Mouse (Mus musculus) intestine, embryonic 15.5 days (tissue): Measurements from ENCODE around the gene Crygb. TPM values are rescaled to one million over a fixed set of nuclear protein-coding genes. Genes with fewer than 3 reads are reported as not detected.

ENCODE experiments used
- ATAC-seq: fragments of 200-750 bp; cut with Nextera tagmentation; 2 replicates; pipeline ENCODE4 v1.8.0; 2017; ENCODE audit warnings: moderate TSS enrichment, moderate library complexity
- H3K27ac ChIP-seq: fragments of 300-500 bp; sonication (generic); 2 replicates; pipeline ENCODE4 v1.5.1; 2015; ENCODE audit warnings: mild to moderate bottlenecking, inconsistent platforms
- H3K27me3 ChIP-seq: fragments of 300-500 bp; sonication (generic); replicated peaks from 2 replicates; pipeline ENCODE4 v1.6.1; 2015; ENCODE audit warnings: inconsistent platforms
- H3K36me3 ChIP-seq: fragments of 300-500 bp; sonication (generic); 2 replicates; pipeline ENCODE4 v1.6.1; 2015; ENCODE audit warnings: inconsistent platforms
- H3K4me1 ChIP-seq: fragments of 300-500 bp; sonication (generic); replicated peaks from 2 replicates; pipeline ENCODE4 v1.6.1; 2015; ENCODE audit warnings: inconsistent platforms
- H3K4me2 ChIP-seq: fragments of 300-500 bp; sonication (generic); replicated peaks from 2 replicates; pipeline ENCODE4 v1.6.1; 2015; ENCODE audit warnings: mild to moderate bottlenecking, inconsistent platforms
- H3K4me3 ChIP-seq: fragments of 300-500 bp; sonication (generic); replicated peaks from 2 replicates; pipeline ENCODE4 v1.5.1; 2015; ENCODE audit warnings: inconsistent platforms
- H3K9ac ChIP-seq: fragments of 300-500 bp; sonication (generic); 2 replicates; pipeline ENCODE4 v1.6.1; 2015; ENCODE audit warnings: inconsistent platforms
- H3K9me3 ChIP-seq: fragments of 300-500 bp; sonication (generic); 2 replicates; pipeline ENCODE4 v1.6.1; 2016; ENCODE audit warnings: inconsistent platforms
- WGBS: fragments of 180-500 bp; shearing (Covaris S2); methylation state at CpG from one replicate; pipeline ENCODE4 v1.1.7; 2015; 5-methylcytosine and 5-hydroxymethylcytosine counted together
- polyA plus RNA-seq: library from polyadenylated mRNA; unstranded; fragments of >200 nt; fragmentation: Nextera tagmentation; extraction: Ambion mirVana; gene quantifications from 2 replicates; pipeline ENCODE4 v1.2.1, GENCODE M21; 2015

Gene Crygb
- polyA plus RNA-seq: not detected in 2 replicates

DNA sequence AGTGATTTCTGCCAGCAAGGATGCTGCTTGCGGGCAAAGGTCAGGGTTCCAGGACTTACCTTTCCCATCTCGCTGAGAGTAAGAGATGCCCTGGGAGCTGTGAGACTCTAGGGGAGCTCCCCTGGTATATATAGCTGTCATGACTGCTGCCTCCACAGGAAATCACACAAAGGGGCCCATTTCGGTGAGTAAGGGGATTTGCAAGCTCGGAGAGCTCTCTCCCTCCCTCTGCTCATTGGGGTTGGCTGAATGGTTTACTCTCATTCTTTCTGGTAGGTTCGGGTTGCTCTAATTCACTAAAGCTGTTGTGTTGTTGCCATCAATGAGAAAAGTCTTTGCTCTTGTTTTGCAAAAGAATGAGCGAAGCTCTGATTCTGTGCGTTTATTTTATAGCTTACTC lies at the start of gene Crygb:
Gene Crygb (minus strand): TSS at position 101 of the 400 bp plus-strand sequence.
- ATAC-seq: no peak
- 43% methylated on average over 7 of the region's 7 CpGs for WGBS
- H3K27me3 ChIP-seq: no peaks in the 10 kb centered on the region
- H3K9me3 ChIP-seq: no peaks in the 10 kb centered on the region
- no peaks in the 10 kb centered on the region for H3K4me1 ChIP-seq
- no peak within 1 kb of the TSS for H3K4me2 ChIP-seq
- H3K36me3 ChIP-seq: no peaks in the 10 kb centered on the region
- H3K27ac ChIP-seq: no peak within 1 kb of the TSS
- no peak within 1 kb of the TSS for H3K4me3 ChIP-seq
- H3K9ac ChIP-seq: no peak within 1 kb of the TSS

DNA sequence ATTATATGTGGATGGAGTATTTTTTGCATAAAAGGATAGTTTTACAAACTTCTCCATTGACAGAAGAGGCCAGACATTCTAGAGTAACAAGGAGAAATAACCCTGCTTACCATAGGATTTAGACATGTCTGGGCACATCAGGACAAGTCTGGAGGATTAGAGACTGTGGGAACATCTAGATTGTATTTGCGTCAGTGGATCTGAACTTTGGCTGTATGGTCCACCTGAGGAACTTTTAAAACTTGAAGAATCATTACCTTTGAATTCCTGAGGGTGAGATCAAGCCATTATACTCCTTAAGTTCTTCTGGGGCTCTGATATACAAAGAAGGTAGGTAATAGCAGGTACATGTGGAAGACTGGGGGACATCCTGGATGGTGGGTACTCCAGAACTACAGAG lies 49.6 kb upstream of the Crygb start:
- Histone ChIP-seq H3K4me3 (no peak overlapping the region), H3K27ac (no peak overlapping the region), H3K27me3 (no peaks in the 10 kb centered on the region), H3K4me2 (no peak overlapping the region), H3K9me3 (no peaks in the 10 kb centered on the region), H3K4me1 (no peaks in the 10 kb centered on the region), H3K36me3 (no peaks in the 10 kb centered on the region), H3K9ac (no peak overlapping the region)
- ATAC-seq: no peak
- WGBS: 97% methylated on average over 1 of the region's 1 CpGs

DNA sequence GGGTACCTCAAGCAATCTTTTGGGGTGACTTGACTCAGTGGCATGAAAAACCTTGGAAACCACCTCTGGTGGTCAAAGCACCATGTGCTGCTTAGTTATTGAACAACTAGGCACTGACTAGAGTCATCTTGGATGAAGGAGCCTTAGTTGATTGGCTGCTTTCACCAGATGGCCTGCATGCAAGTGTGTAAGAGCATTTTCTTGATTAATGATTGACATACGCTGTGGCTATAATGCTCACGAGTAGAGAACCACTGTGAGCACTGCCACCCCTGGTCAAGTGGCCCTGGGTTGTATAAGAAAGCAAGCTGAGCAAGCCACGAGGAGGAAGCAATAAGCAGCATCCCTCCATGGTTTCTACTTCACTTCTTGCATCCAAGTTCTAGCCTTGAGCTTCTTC lies 48.1 kb upstream of the Crygb start:
- no peak overlapping the region for H3K9ac ChIP-seq
- peak; percentile 91 for ATAC-seq
- H3K4me1 ChIP-seq: no peaks in the 10 kb centered on the region
- WGBS: 65% methylated on average over 3 of the region's 3 CpGs
- H3K9me3 ChIP-seq: no peaks in the 10 kb centered on the region
- H3K36me3 ChIP-seq: no peaks in the 10 kb centered on the region
- no peak overlapping the region for H3K4me2 ChIP-seq
- H3K27me3 ChIP-seq: no peaks in the 10 kb centered on the region
- 0 out of 2 replicates have a peak overlapping the region, but pooled peaks have one; percentile 51 for H3K27ac ChIP-seq
- no peak overlapping the region for H3K4me3 ChIP-seq

DNA sequence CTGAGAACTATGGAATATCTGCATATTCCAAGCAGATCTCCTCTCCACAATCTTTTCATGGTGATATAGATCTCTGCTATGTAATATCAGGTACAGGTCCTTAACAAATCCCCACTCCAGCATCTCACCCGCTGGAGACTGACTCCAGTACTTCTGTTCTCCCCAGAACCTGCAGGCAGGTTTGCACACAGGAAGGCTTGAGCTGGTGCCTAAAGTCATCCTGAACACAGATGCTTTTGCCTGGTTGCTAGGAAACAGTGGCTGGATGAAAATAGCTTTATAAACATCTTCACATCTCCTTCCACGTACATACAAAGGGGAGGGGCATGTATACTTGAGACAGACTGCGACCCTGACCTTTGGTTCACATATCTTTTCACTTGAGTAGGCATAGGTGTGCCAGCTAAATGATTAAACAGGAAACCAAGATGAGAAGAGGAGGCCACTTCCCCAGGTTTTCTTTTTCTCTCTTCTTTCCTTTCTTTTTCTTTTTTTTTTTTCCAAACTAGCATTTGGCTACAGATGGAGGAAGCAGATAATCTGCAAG lies 47.6 kb upstream of the Crygb start:
- Histone ChIP-seq H3K27me3 (no peaks in the 10 kb centered on the region), H3K27ac (0 out of 2 replicates have a peak overlapping the region, but pooled peaks have one; percentile 51), H3K4me3 (no peak overlapping the region), H3K9ac (no peak overlapping the region), H3K9me3 (no peaks in the 10 kb centered on the region), H3K4me2 (no peak overlapping the region), H3K36me3 (no peaks in the 10 kb centered on the region), H3K4me1 (no peaks in the 10 kb centered on the region)
- 50% methylated on average over 3 of the region's 3 CpGs for WGBS
- ATAC-seq: peak; percentile 90

DNA sequence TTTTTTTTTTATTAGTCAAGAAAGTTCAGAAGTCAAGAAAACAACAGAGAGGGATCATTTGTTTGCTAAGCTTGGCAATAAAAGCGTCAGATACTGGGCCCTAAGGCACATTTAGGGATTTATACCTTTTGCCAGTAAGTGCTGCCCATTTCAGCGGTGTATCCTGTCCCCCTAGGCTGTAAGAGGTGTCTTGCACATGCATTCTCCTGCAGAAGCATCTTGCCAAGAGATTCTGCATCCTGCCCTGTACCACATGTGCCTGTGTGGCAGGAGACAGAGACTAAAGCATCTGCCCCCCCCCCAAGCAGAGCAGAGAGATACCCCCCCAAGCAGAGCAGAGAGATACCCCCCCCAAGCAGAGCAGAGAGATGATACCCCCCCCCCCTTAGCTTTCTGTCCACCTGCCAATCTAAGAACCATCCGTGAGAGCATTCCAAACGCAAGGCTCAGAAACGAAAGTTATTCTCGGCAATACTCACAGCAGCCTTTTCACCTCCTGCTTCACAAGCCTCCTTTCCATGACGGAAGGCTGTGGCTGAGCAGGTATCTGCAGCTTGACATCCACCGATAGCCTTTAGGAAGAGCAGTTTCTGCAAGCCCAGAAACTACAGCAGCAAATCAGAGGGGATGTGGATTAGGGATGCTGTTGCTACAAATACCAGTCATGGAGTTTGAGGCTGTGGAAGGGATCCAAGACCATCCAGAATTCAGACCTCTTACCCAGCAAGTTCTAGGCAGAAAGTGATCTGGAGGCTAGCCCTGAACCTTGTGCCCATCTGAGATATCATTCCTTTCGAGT lies 40.7 kb upstream of the Crygb start, which contains the start of gene D630023F18Rik:
Gene D630023F18Rik (minus strand): TSS at position 641 of the 799 bp plus-strand sequence.
- H3K4me1 ChIP-seq: no peaks in the 10 kb centered on the region
- peak within 1 kb of the TSS; percentile 55 for H3K4me2 ChIP-seq
- ATAC-seq: no peak
- no peaks in the 10 kb centered on the region for H3K9me3 ChIP-seq
- H3K9ac ChIP-seq: no peak within 1 kb of the TSS
- 20% methylated on average over 9 of the region's 9 CpGs for WGBS
- no peak within 1 kb of the TSS for H3K4me3 ChIP-seq
- no peaks in the 10 kb centered on the region for H3K27me3 ChIP-seq
- no peaks in the 10 kb centered on the region for H3K36me3 ChIP-seq
- no peak within 1 kb of the TSS for H3K27ac ChIP-seq

DNA sequence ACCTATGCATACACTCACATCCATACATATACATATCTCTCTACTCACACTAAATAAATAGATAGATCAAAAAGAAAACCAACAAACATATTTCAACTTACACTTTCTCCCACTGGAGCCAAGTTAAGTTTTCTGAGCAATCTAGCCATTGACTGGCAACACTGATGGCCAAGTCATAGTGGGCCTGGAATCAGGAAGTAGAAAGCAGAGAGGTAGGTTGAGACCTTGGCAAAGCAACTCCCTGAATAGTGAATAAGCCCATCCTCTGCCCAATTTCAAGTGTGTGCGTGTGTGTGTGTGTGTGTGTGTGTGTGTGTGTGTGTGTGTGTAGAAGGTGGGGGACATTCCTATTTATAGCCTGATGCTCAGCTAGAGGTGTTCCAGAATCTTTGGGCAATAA lies 37.4 kb upstream of the Crygb start, which contains the start of gene Gm28845:
Gene Gm28845 (minus strand): TSS at position 121 of the 400 bp plus-strand sequence.
- Histone ChIP-seq H3K9me3 (no peaks in the 10 kb centered on the region), H3K9ac (no peak within 1 kb of the TSS), H3K4me1 (no peaks in the 10 kb centered on the region), H3K27ac (peak within 1 kb of the TSS; percentile 83), H3K4me2 (0 out of 2 replicates have a peak within 1 kb of the TSS, but pooled peaks have one; percentile 24), H3K36me3 (no peaks in the 10 kb centered on the region), H3K4me3 (no peak within 1 kb of the TSS), H3K27me3 (no peaks in the 10 kb centered on the region)
- 94% methylated on average over 1 of the region's 1 CpGs for WGBS
- no peak for ATAC-seq

DNA sequence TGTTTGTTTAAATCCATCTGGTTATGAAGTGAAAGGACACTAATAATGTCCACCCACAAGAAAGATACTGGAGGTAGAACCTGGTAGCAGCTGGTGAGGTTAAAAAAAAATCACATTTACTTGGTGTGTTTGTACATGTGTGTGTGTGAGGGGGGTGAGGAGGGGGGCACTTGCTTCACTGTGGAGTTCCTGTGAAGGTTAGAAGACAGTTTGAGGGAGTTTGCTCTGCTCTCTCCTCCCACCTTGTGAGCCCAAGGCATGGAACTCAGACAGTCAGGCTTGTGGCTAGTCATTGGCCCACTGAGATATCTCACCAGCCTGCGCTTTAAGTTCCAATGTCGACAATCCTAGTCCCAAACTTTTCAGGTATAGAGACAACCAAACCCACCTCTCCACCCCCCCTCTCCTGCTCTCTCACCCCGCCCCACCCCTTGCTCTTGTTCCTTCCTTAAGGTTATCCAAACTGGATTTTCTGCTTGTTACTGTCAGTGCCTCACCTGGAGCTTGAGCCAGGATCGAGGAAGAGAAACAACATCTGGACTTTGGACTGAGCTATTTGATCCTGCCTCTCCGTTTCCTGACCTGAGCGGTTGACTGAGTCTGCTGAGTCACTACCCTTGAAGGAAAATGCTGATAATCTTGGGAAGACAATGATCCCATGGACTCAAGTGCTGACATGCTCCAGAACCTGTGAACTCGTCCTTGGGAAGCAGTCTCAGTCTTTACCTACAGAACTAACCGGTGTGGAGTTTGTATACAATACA lies 36.2 kb upstream of the Crygb start:
- WGBS: 43% methylated on average over 8 of the region's 8 CpGs
- Histone ChIP-seq H3K36me3 (no peaks in the 10 kb centered on the region), H3K4me2 (0 out of 2 replicates have a peak overlapping the region, but pooled peaks have one; percentile 24), H3K4me1 (no peaks in the 10 kb centered on the region), H3K27me3 (no peaks in the 10 kb centered on the region), H3K4me3 (no peak overlapping the region), H3K9ac (no peak overlapping the region), H3K9me3 (no peaks in the 10 kb centered on the region), H3K27ac (peak overlapping the region; percentile 83)
- ATAC-seq: peak; percentile 95

DNA sequence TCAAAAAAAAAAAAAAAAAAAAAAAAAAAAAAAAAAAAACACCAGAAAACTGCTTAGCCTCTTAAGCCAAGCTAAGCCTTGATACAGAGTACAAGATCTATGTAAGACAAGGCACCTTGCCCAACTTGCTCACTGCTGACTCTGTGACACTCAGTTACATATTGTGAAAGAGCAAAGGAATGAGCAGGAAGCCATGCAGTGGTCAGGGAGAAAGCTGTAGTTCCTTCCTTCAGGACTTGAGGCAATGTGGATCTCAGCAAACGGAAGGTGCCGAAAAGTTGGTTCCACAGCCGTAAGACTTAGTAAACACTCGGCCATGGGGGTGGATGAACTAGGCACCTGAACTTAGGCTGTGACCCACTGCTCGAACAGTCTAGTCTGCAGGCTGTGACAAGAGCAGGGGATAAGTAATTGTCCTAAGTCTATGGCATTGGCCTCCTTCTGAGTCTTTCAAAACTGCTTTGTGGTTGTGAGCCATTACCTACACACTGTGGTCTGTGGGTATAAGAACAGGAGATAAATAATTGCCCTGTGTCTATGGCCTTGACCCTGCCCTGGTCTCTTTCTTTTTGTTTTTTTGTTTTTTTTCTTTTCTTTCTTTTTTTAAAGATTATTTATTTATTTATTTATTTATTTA lies 31.6 kb upstream of the Crygb start:
- Histone ChIP-seq H3K27ac (no peak overlapping the region), H3K4me2 (no peak overlapping the region), H3K4me3 (no peak overlapping the region), H3K9ac (no peak overlapping the region), H3K27me3 (no peaks in the 10 kb centered on the region), H3K4me1 (no peaks in the 10 kb centered on the region), H3K9me3 (no peaks in the 10 kb centered on the region), H3K36me3 (no peaks in the 10 kb centered on the region)
- no peak for ATAC-seq
- 89% methylated on average over 5 of the region's 5 CpGs for WGBS

DNA sequence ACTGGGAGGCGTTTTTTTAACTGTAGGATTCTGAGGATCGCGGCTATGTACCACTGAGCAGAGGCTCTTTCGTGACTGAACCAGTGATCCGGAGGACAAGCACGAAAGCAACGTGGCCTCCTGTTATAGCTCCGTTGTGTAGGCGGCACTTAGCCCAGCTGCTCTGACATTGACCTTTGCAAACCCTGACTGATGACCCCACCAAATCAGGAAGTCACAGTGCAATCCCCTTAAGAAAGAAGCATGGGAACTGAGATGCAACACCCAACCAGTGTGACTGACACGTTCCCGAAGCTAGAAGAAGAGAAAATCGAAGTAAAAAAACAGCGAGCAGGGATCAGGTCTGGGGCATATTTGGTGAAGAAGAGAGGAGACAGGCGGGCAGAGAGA lies 30.7 kb upstream of the Crygb start:
- 54% methylated on average over 14 of the region's 14 CpGs for WGBS
- no peak overlapping the region for H3K4me3 ChIP-seq
- H3K27ac ChIP-seq: no peak overlapping the region
- no peaks in the 10 kb centered on the region for H3K36me3 ChIP-seq
- H3K4me1 ChIP-seq: no peaks in the 10 kb centered on the region
- H3K4me2 ChIP-seq: peak overlapping the region; percentile 10
- H3K9ac ChIP-seq: no peak overlapping the region
- no peaks in the 10 kb centered on the region for H3K9me3 ChIP-seq
- peak; percentile 25; the same call in 1 of the 2 replicates for ATAC-seq
- H3K27me3 ChIP-seq: no peaks in the 10 kb centered on the region

DNA sequence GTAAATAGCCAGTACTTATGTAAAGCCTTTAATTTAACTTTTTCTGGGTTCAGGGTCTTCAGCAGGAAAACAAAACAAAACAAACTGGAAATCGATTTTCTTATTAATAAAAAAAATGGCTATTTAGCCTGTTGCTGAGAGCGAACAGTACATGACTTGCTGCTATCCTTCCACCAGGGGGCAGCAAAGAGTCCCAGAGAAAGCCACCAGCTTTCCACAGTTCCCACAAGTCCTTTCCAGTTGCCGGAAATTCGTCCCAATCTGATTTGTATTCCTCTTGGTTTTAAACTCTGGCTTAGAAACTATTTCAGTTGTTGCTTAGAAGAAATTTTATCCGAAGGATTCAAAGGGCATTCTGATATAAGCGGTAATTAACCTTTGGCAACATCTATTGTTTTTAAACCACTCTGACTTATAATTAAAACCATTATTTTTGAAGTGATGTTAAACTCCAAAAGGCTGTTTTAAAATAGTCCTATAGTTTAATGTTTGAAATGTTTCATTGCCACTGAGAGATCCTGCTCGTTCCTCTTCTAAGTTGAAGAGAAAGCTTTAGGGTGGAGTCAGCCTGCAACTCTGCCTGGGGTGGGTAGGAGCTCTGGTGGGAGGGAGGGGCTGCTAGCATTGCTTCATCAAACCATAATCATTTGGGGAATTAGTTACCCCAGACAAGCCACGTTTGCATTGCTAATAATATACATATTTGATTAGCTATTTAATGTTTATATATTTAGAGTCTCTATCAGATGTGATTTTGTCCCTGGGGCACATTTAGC lies 30.1 kb upstream of the Crygb start:
- Histone ChIP-seq H3K4me1 (no peaks in the 10 kb centered on the region), H3K27ac (no peak overlapping the region), H3K27me3 (no peaks in the 10 kb centered on the region), H3K4me3 (no peak overlapping the region), H3K4me2 (peak overlapping the region; percentile 10), H3K9ac (no peak overlapping the region), H3K36me3 (no peaks in the 10 kb centered on the region), H3K9me3 (no peaks in the 10 kb centered on the region)
- ATAC-seq: peak; percentile 86
- WGBS: 8% methylated on average over 8 of the region's 8 CpGs

DNA sequence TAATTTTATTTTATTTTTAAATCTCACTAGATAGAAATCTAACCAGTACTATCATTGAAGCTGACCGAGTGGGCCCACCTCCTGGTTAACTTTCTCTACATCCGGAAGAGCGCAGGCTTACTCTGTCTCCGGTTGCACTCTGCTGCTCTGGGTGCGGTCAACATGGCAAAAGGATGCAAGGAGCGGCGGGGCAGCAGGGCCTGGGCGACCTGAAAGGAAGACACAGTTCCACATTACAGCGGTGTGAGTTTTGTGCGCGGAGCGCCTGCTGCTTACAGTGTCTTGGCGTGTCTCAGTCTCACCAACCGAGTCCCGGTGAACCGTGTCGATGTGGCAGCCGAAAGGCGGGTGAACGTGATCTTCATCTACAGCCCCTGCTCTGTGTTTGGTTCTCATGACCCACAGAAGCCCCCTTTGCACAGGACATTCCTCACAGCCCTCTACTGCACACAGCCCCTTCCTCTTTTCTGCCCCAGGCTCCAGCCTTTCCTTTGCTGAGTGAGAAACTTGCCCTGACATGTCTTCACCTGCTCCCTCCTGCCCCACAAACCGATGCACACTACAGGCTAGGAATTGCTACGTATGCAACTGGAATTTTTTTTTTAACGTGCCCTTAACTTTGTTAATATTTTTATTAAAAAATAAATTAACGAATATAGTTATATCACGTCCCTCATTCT lies 27.8 kb upstream of the Crygb start:
- Histone ChIP-seq H3K9me3 (no peaks in the 10 kb centered on the region), H3K36me3 (no peaks in the 10 kb centered on the region), H3K9ac (no peak overlapping the region), H3K27me3 (no peaks in the 10 kb centered on the region), H3K4me2 (no peak overlapping the region), H3K4me3 (no peak overlapping the region), H3K4me1 (no peaks in the 10 kb centered on the region), H3K27ac (no peak overlapping the region)
- 80% methylated on average over 25 of the region's 25 CpGs for WGBS
- no peak for ATAC-seq
